Mouse (Mus musculus) bone marrow, adult 2 months (tissue): ENCODE measurements at regions not wholly inside any gene's neighbourhood (a gene's known extent, or its start where the extent isn't known, plus 50 kb on each side); places are given as distances from the start of the nearest gene placed in this dataset.

ENCODE experiments used
- H3K27ac ChIP-seq: fragments of 200-500 bp; 2 replicates; pipeline ENCODE4 v1.5.1; 2012; ENCODE audit warnings: low read depth, mild to moderate bottlenecking, control low read depth, inconsistent platforms, low read length; ENCODE audit not compliant: control insufficient read depth, poor library complexity, insufficient read depth
- H3K4me1 ChIP-seq: fragments of 200-500 bp; 2 replicates; pipeline ENCODE4 v1.6.1; 2011; ENCODE audit warnings: low read length; ENCODE audit not compliant: control insufficient read depth, insufficient read depth
- H3K4me3 ChIP-seq: fragments of 200-500 bp; replicated peaks from 2 replicates; pipeline ENCODE3; 2011; ENCODE audit warnings: mild to moderate bottlenecking, low read depth, low read length, control low read depth; ENCODE audit not compliant: control insufficient read depth
- CTCF ChIP-seq: fragments of 200-500 bp; IDR thresholded peaks from 2 replicates; pipeline ENCODE4 v1.5.1; 2011; ENCODE audit warnings: low read length, control low read depth; ENCODE audit not compliant: control insufficient read depth, insufficient read depth
- POLR2A ChIP-seq: fragments of 200-500 bp; IDR thresholded peaks from 2 replicates; pipeline ENCODE4 v1.6.1; 2011; ENCODE audit warnings: low read depth, mild to moderate bottlenecking, control low read depth, low read length, borderline replicate concordance; ENCODE audit not compliant: control insufficient read depth
- WGBS: fragments of 180-500 bp; shearing (Covaris S2); methylation state at CpG from one replicate; pipeline ENCODE4 v1.1.7; 2018; 5-methylcytosine and 5-hydroxymethylcytosine counted together

DNA sequence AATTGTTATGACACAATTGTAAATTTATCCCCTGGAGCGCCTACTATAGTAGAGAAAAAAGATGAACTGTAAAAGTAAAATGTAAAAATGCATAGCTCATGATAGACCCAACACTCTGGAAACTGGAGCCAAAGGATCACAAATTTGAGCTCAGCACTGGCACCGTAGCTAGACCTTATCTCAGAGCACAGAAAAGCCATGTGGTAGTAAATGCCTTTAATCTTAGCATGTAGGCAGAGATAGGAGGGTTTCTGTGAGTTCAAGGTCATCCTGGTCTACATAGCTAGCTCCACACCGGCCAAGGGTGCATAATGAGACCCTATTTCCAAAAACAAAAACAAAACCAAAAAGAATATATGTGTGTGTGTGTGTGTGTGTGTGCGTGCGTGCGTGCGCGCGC lies 203.6 kb upstream of the Hnrnpa3 start:
- TF ChIP-seq POLR2A (no peak), CTCF (no peak)
- peaks cover 1% of the 10 kb centered on the region; the same call in 1 of the 2 replicates for H3K4me1 ChIP-seq
- no peak overlapping the region for H3K4me3 ChIP-seq
- 88% methylated on average over 9 of the region's 9 CpGs for WGBS
- no peak overlapping the region for H3K27ac ChIP-seq

DNA sequence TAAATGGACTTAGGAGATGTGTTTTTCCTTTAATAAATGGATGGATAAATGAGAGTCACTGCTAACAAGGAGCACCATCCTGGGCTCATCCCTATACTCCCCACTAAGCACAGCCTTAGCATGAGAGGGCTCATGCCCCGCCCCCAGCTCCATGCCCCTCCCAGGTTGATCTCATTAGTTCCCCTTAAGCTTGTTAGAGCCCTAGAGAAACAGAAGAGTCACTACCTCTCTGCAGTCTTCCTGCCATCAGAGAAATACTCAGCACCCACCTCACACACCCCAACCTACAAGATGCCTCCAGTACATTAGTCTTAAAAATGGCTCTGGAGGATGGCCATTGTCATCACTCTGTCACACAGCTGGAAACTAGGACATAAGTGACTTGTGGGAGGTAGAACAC lies 202.8 kb upstream of the Hnrnpa3 start:
- Histone ChIP-seq H3K27ac (no peak overlapping the region), H3K4me3 (no peak overlapping the region), H3K4me1 (peaks cover 1% of the 10 kb centered on the region; the same call in 1 of the 2 replicates)
- WGBS, result 68% methylated on average over 1 of the region's 1 CpGs
- no peak for TF ChIP-seq CTCF
- no peak for TF ChIP-seq POLR2A

DNA sequence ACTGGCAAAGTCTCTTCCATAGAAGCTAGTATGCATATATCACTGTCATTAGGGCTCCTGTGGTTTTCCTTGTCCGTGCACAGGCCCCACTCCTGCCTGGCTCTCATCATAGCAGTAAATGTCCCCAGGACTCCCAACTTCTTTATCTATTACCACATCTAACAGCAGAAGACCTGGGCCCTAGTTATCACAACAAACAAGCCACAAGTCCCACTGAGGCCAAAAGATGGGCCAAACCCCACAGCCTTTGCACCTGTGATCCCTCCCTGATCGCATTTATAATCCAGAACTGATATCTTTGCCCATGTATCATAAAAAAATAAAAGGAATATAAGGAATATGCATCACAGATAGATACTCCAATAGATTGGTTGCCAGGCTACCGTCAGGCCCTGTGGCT lies 201.6 kb upstream of the Hnrnpa3 start:
- 72% methylated on average over 3 of the region's 3 CpGs for WGBS
- no peak overlapping the region for H3K4me3 ChIP-seq
- TF ChIP-seq POLR2A (no peak), CTCF (no peak)
- H3K4me1 ChIP-seq, result peaks cover 1% of the 10 kb centered on the region; the same call in 1 of the 2 replicates
- H3K27ac ChIP-seq, result no peak overlapping the region

DNA sequence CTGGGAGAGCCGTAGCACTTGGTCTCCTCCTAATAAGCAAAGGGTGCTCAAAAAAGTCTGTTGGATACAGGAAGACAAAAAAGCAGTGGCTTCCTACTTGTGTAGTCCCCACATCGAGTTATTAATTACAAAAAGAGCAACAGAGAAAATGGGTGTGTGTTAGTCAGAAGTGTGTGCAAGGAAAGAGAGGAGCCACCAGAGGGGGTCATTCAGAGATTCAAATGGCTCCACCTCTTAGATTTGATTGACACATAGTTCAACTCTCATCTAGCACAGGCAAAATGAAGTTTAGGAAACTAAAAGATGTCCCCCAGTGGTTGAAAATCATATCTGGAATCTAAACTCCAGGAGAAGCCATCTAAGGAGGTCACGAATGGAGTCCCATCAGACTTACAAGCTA lies 200.2 kb upstream of the Hnrnpa3 start:
- no peak for TF ChIP-seq POLR2A
- TF ChIP-seq CTCF, result no peak
- no peak overlapping the region for H3K4me3 ChIP-seq
- no peak overlapping the region for H3K27ac ChIP-seq
- 68% methylated on average over 3 of the region's 3 CpGs for WGBS
- peaks cover 1% of the 10 kb centered on the region; the same call in 1 of the 2 replicates for H3K4me1 ChIP-seq

DNA sequence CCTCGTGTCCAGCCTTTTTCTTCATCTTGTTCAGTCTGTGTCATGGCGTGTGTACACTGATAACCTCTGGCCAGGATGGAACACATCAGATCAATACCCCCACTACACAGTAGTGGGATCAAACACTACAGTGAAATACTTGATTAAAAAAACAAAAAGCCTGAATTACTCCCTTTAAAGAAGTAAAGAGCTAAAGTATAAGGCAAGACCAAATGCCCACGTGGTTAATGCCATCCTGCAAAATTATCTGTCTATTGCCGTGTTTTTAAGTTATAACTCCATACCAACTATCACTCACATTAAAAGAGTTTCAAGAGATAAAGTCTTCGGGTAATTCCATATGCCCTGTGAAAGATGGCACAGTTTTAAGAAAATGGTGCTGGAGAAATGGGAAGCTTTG lies 198.6 kb upstream of the Hnrnpa3 start:
- no peak for TF ChIP-seq POLR2A
- no peak for TF ChIP-seq CTCF
- Histone ChIP-seq H3K4me1 (no peaks in the 10 kb centered on the region), H3K4me3 (no peak overlapping the region), H3K27ac (no peak overlapping the region)
- 62% methylated on average over 5 of the region's 5 CpGs for WGBS

DNA sequence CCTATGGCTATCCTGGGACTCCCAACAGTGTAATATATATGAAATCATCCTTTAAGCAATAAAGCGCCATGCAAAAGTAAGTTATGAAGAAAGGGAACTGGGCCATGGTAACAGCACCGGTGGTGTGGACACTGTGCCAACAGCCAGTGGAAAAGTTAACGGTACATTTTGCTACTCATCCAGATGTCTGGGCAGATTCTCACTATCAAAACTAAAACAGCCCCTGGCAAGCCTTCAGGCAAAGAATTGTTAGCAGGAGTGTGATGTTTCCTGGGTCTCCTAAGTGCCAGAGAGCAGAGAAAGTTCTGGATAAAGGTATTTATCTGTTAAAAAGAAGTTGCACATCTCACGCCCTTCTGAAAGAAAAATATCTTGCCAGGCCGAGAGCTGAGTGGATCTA lies 198.0 kb upstream of the Hnrnpa3 start:
- no peak overlapping the region for H3K4me3 ChIP-seq
- WGBS, result 51% methylated on average over 5 of the region's 5 CpGs
- H3K4me1 ChIP-seq, result no peaks in the 10 kb centered on the region
- H3K27ac ChIP-seq, result no peak overlapping the region
- TF ChIP-seq POLR2A, result no peak
- no peak for TF ChIP-seq CTCF

DNA sequence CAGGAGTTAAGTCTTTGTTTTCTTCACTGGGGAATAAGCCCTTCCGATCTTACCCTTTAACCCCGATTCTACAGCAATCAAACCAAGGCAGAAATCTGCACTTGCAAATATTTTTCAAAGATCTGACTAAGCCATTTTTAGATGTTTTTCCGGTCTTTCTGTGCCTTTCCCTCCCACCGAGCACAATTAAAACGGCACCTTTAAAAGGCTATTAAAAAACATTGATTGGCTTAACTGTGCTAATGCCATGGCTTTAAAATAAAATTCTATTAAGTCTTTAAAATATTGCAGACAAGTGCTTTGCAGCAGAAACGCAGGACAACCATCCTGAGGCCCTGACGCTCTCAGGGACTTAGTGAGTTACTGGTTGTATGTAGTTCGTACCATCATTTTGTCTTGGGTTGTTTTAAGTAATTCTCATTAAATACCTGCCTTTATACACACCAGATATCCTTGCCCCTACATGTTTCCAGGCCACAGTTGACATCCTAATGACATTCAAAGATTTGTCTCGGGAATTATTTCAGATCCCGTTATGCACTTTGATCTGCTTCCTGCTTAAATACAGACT lies 197.6 kb upstream of the Hnrnpa3 start:
- 74% methylated on average over 10 of the region's 10 CpGs for WGBS
- H3K4me1 ChIP-seq, result no peaks in the 10 kb centered on the region
- H3K27ac ChIP-seq, result no peak overlapping the region
- no peak overlapping the region for H3K4me3 ChIP-seq
- TF ChIP-seq POLR2A, result no peak
- TF ChIP-seq CTCF, result no peak

DNA sequence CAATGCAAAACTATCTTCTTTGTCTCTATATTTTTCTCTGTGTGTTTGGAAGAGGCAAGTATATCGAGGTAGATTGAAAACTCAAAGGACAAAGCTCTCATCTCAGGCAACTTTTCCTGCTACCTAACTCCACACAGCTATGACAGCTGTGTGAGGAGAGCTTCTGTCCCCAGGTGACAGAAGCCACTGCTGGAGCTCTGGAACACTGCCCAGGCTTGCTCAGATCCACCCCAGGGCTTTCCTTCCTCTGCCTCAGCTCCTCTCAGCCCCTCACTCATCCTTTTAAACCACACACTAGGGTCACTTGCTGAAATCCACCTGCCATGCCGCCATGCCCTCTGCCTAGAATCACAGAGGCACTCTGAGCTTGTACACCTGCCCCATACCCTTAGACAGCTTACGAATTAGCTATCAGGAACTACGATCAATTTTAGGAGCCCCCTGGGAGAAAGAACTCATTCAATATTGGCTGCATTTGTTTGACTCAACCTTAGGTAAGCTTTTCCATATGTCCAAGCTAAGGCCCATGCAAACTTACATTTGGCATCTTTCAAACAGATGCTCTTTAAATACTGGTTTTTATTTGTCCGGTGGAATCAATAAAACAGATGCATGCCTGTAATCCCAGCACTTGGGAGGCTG lies 196.9 kb upstream of the Hnrnpa3 start:
- Histone ChIP-seq H3K4me1 (no peaks in the 10 kb centered on the region), H3K27ac (no peak overlapping the region), H3K4me3 (no peak overlapping the region)
- WGBS, result 87% methylated on average over 5 of the region's 5 CpGs
- TF ChIP-seq CTCF (no peak), POLR2A (no peak)
